Mouse (Mus musculus): ENCODE measurements around the gene Myh2. TPM values are rescaled to one million over a fixed set of nuclear protein-coding genes. Genes with fewer than 3 reads are reported as not detected.

Myh2 gene
- total and polyA plus RNA-seq, 3 experiments: not detected

DNA sequence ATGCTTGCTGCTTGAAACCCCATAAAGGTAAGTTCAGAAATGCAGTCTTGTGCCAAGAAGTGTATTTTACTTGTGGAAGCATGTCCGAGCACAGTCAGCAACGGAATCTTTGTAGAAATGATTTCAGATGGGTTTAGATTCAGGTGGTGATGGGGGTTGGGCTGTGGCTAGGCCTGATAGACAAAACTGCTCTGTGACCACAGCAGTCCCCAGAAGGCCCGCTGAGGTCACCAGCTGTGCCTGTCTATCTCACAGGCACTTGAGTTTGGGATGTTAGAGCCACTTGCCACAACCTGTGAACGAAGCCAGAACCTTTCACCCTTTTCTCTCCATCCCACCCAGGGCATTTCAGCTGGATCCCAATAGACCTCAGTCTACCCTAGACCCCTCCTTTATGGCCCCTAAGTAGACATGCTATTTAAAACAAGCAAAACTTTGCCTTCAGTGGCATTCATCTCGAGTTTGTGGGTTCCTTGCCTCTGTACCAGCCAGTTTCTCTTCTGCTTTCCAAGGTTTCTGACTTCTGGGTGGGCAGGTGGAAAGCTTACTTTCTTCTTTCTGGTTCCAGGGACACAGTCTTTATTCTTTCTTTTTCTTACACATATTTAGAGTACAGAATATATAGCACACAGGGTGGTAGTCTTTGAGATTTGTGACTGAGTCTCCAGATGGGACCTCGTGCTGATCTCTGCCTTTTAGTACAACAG lies 26.1 kb upstream of the Myh2 start:
- H3K27me3 ChIP-seq (ENCODE audit: control insufficient read depth, insufficient read depth, low read length): no peaks in the 10 kb centered on the region
- H3K36me3 ChIP-seq (ENCODE audit: control insufficient read depth, insufficient read depth, low read length): no peaks in the 10 kb centered on the region
- H3K79me2 ChIP-seq (replicated peaks; ENCODE audit: control insufficient read depth, insufficient read depth, low read length): no peaks in the 10 kb centered on the region
- WGBS: 58% methylated on average over 6 of the region's 6 CpGs
- intact Hi-C loops (cut with DNase I): no loop called here
- no peaks in the 10 kb centered on the region for H3K4me1 ChIP-seq (ENCODE audit: control insufficient read depth, insufficient read depth, low read length)
- H3K27ac ChIP-seq: no peak overlapping the region
- TF ChIP-seq CTCF (IDR thresholded peaks at IDR 0.05) (no peak), POLR2A (IDR thresholded peaks at IDR 0.05; ENCODE audit: insufficient read depth, low read depth, low read length) (no peak), EP300 (IDR thresholded peaks at IDR 0.05; ENCODE audit: insufficient read depth, low read depth, low read length) (no peak)
- no peak overlapping the region for H3K9ac ChIP-seq (ENCODE audit: low read depth, low read length)
- no peak overlapping the region for H3K4me3 ChIP-seq
- no peak for DNase-seq

GRCm38 (mm10) chr11:67145482-67146408 lies 25.1 kb upstream of the Myh2 start:
- TF ChIP-seq POLR2A (IDR thresholded peaks at IDR 0.05; ENCODE audit: insufficient read depth, low read depth, low read length) (no peak), EP300 (IDR thresholded peaks at IDR 0.05; ENCODE audit: insufficient read depth, low read depth, low read length) (no peak), CTCF (IDR thresholded peaks at IDR 0.05) (no peak)
- Histone ChIP-seq H3K4me3 (no peak overlapping the region), H3K27ac (no peak overlapping the region), H3K79me2 (replicated peaks; ENCODE audit: control insufficient read depth, insufficient read depth, low read length) (no peaks in the 10 kb centered on the region), H3K9ac (ENCODE audit: low read depth, low read length) (no peak overlapping the region), H3K27me3 (ENCODE audit: control insufficient read depth, insufficient read depth, low read length) (no peaks in the 10 kb centered on the region), H3K4me1 (ENCODE audit: control insufficient read depth, insufficient read depth, low read length) (no peaks in the 10 kb centered on the region), H3K36me3 (ENCODE audit: control insufficient read depth, insufficient read depth, low read length) (no peaks in the 10 kb centered on the region)
- intact Hi-C loops (cut with DNase I): no loop called here
- 80% methylated on average over 5 of the region's 5 CpGs for WGBS
- no peak for DNase-seq

- Histone ChIP-seq H3K4me3 (no peak overlapping the region), H3K79me2 (replicated peaks; ENCODE audit: control insufficient read depth, insufficient read depth, low read length) (no peaks in the 10 kb centered on the region), H3K36me3 (ENCODE audit: control insufficient read depth, insufficient read depth, low read length) (no peaks in the 10 kb centered on the region), H3K9ac (ENCODE audit: low read depth, low read length) (no peak overlapping the region), H3K4me1 (ENCODE audit: control insufficient read depth, insufficient read depth, low read length) (no peaks in the 10 kb centered on the region), H3K27ac (no peak overlapping the region), H3K27me3 (ENCODE audit: control insufficient read depth, insufficient read depth, low read length) (no peaks in the 10 kb centered on the region)
- no peak for DNase-seq
- TF ChIP-seq POLR2A (IDR thresholded peaks at IDR 0.05; ENCODE audit: insufficient read depth, low read depth, low read length): no peak
- no peak for TF ChIP-seq CTCF (IDR thresholded peaks at IDR 0.05)
- TF ChIP-seq EP300 (IDR thresholded peaks at IDR 0.05; ENCODE audit: insufficient read depth, low read depth, low read length): no peak
- intact Hi-C loops (cut with DNase I): no loop called here
- 82% methylated on average over 4 of the region's 4 CpGs for WGBS
These were observed 24.2 kb upstream of the Myh2 start for GRCm38 (mm10) chr11:67146409-67147282.

DNA sequence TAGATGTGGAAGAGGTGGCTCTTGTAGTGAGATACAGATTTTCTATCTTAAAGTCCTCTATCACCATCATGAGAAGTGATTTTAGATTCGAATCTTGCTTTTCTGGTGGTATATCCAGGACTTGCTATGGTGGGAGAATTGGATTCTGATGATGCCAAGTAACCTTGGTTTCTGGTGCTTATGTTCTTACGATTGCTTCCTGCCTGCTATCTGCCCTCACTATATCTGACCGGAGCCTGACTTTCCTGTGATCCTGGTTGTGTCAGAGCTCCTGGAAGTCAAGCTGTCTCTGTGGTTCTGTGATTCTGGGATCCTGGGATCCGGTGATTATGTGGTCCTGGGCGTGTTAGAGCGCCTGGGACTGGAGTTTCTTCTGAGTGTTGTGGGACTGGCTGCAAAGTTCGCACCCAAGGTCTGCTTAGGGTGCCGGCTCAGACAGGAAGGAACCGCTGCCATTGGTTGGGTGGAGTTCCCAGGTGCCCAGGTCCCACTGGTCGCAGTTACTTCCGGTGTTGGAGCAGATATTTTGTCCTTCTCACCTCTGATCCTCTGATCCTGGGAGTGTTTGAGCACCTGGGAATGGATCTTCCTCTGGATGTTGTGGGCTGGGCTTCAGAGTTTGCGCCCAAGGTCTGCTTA lies 23.4 kb upstream of the Myh2 start:
- Histone ChIP-seq H3K4me1 (ENCODE audit: control insufficient read depth, insufficient read depth, low read length) (no peaks in the 10 kb centered on the region), H3K27ac (no peak overlapping the region), H3K36me3 (ENCODE audit: control insufficient read depth, insufficient read depth, low read length) (no peaks in the 10 kb centered on the region), H3K4me3 (no peak overlapping the region), H3K79me2 (replicated peaks; ENCODE audit: control insufficient read depth, insufficient read depth, low read length) (no peaks in the 10 kb centered on the region), H3K9ac (ENCODE audit: low read depth, low read length) (no peak overlapping the region), H3K27me3 (ENCODE audit: control insufficient read depth, insufficient read depth, low read length) (no peaks in the 10 kb centered on the region)
- DNase-seq: no peak
- TF ChIP-seq POLR2A (IDR thresholded peaks at IDR 0.05; ENCODE audit: insufficient read depth, low read depth, low read length): no peak
- no peak for TF ChIP-seq CTCF (IDR thresholded peaks at IDR 0.05)
- TF ChIP-seq EP300 (IDR thresholded peaks at IDR 0.05; ENCODE audit: insufficient read depth, low read depth, low read length): no peak
- intact Hi-C loops (cut with DNase I): no loop called here
- 77% methylated on average over 12 of the region's 12 CpGs for WGBS

- TF ChIP-seq POLR2A (IDR thresholded peaks at IDR 0.05; ENCODE audit: insufficient read depth, low read depth, low read length) (no peak), EP300 (IDR thresholded peaks at IDR 0.05; ENCODE audit: insufficient read depth, low read depth, low read length) (no peak), CTCF (IDR thresholded peaks at IDR 0.05) (no peak)
- Histone ChIP-seq H3K36me3 (ENCODE audit: control insufficient read depth, insufficient read depth, low read length) (no peaks in the 10 kb centered on the region), H3K27me3 (ENCODE audit: control insufficient read depth, insufficient read depth, low read length) (no peaks in the 10 kb centered on the region), H3K4me3 (no peak overlapping the region), H3K27ac (no peak overlapping the region), H3K9ac (ENCODE audit: low read depth, low read length) (no peak overlapping the region), H3K79me2 (replicated peaks; ENCODE audit: control insufficient read depth, insufficient read depth, low read length) (no peaks in the 10 kb centered on the region), H3K4me1 (ENCODE audit: control insufficient read depth, insufficient read depth, low read length) (no peaks in the 10 kb centered on the region)
- 79% methylated on average over 4 of the region's 4 CpGs for WGBS
- DNase-seq: no peak
- intact Hi-C loops (cut with DNase I): no loop called here
These were observed 22.4 kb upstream of the Myh2 start for GRCm38 (mm10) chr11:67148286-67149012.

Measured in heart, adult 2 months (tissue).